9 mouse cellular contexts compared by ENCODE assay signal in the genomic region with DNA sequence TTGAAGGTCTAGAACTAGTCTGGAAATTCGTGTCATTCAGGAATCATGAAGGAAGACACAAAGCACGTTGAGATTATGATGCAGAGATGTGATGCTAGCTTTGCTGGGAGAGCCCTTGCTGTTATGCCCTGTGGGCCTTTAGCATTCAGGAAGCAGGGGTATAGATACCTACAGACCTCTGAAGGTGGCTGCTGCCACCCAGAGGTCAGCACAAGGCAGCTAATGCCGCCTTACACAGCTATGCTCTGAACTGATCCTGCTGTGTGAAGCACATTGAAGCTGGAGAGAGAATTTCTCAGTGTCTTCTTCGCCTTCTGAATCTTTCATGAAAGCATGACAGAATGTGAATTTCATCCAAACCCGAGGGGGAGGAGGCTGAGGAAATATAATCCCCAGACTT. TPM values are rescaled to one million over a fixed set of nuclear protein-coding genes. Genes with fewer than 3 reads are reported as not detected.
DNase-seq lines count a peak whose midpoint lies in the region; ATAC-seq and TF ChIP-seq lines count a peak whose summit lies in the region.
"Had no signal": no experiment of that assay in that cellular context is flagged by ENCODE, and none has a peak within 500 bp of the region (broad histone marks: within the 10 kb centered on the region; RNA-seq: fewer than 3 reads in every experiment).

No protein-coding gene starts in this region.

- no peak for TF ChIP-seq POLR2A in bone marrow, adult 2 months (IDR thresholded peaks at IDR 0.05; ENCODE audit: borderline replicate concordance, control insufficient read depth, low read depth, low read length)

- no peaks in the 10 kb centered on the region for H3K27me3 ChIP-seq in forebrain, postnatal 0 days (ENCODE audit: insufficient read depth, low read length)
- peaks cover 4% of the 10 kb centered on the region for H3K27me3 ChIP-seq in forebrain, embryonic 10.5 days (ENCODE audit: poor library complexity, severe bottlenecking)
- no peaks in the 10 kb centered on the region for H3K27me3 ChIP-seq in midbrain, embryonic 14.5 days (ENCODE audit: control insufficient read depth, insufficient read depth, low read length)
- 0 out of 2 replicates have a peak, but pooled peaks cover 2% of the 10 kb centered on the region for H3K27me3 ChIP-seq in midbrain, embryonic 10.5 days (ENCODE audit: low read depth, poor library complexity, severe bottlenecking)

- no peaks in the 10 kb centered on the region for H3K9me3 ChIP-seq in forebrain, postnatal 0 days (ENCODE audit: low read length)
- no peaks in the 10 kb centered on the region; the same call in 1 of the 2 replicates for H3K9me3 ChIP-seq in forebrain, embryonic 10.5 days
- no peaks in the 10 kb centered on the region for H3K9me3 ChIP-seq in midbrain, embryonic 14.5 days (ENCODE audit: control insufficient read depth, low read length)
- no peaks in the 10 kb centered on the region for H3K9me3 ChIP-seq in midbrain, embryonic 10.5 days (replicated peaks)
- H3K9me3 ChIP-seq: heart, embryonic 15.5 days had no signal

- H3K4me1 ChIP-seq in forebrain, postnatal 0 days (ENCODE audit: insufficient read depth) = no peaks in the 10 kb centered on the region; the same call in 1 of the 2 replicates
- H3K4me1 ChIP-seq in forebrain, embryonic 10.5 days = peaks cover 11% of the 10 kb centered on the region
- no peaks in the 10 kb centered on the region; the same call in 1 of the 2 replicates for H3K4me1 ChIP-seq in midbrain, embryonic 14.5 days (ENCODE audit: control insufficient read depth, insufficient read depth, low read length)
- H3K4me1 ChIP-seq in midbrain, embryonic 10.5 days = peaks cover 13% of the 10 kb centered on the region
- H3K4me1 ChIP-seq in bone marrow, adult 2 months (ENCODE audit: control insufficient read depth, insufficient read depth, low read length) = no peaks in the 10 kb centered on the region

- WGBS in forebrain, postnatal 0 days = 22% methylated on average over 5 of the region's 5 CpGs
- WGBS in forebrain, embryonic 10.5 days = 27% methylated on average over 5 of the region's 5 CpGs
- 23% methylated on average over 5 of the region's 5 CpGs for WGBS in midbrain, embryonic 14.5 days
- WGBS in midbrain, embryonic 10.5 days = 30% methylated on average over 5 of the region's 5 CpGs
- 23% methylated on average over 5 of the region's 5 CpGs for WGBS in bone marrow, adult 2 months

- H3K27ac ChIP-seq in forebrain, postnatal 0 days (ENCODE audit: low read depth, low read length) = no peak overlapping the region
- no peak overlapping the region for H3K27ac ChIP-seq in forebrain, embryonic 10.5 days
- H3K27ac ChIP-seq in midbrain, embryonic 14.5 days (replicated peaks; ENCODE audit: low read depth, low read length) = no peak overlapping the region
- H3K27ac ChIP-seq in midbrain, embryonic 10.5 days (replicated peaks) = no peak overlapping the region
- H3K27ac ChIP-seq in bone marrow, adult 2 months (ENCODE audit: control insufficient read depth, insufficient read depth, low read depth, low read length, poor library complexity) = no peak overlapping the region
- H3K27ac ChIP-seq: heart, embryonic 15.5 days had no signal

- no peak overlapping the region for H3K4me2 ChIP-seq in forebrain, postnatal 0 days (ENCODE audit: low read depth)
- no peak overlapping the region for H3K4me2 ChIP-seq in midbrain, embryonic 14.5 days (ENCODE audit: low read length)
- H3K4me2 ChIP-seq: heart, embryonic 15.5 days had no signal

- no peak overlapping the region for H3K9ac ChIP-seq in forebrain, postnatal 0 days
- H3K9ac ChIP-seq in midbrain, embryonic 14.5 days (replicated peaks; ENCODE audit: low read length) = no peak overlapping the region
- H3K9ac ChIP-seq: heart, embryonic 15.5 days had no signal

- peak; percentile 74 for ATAC-seq in forebrain, postnatal 0 days
- ATAC-seq in midbrain, embryonic 14.5 days (ENCODE audit: low FRiP score, low TSS enrichment) = no peak
- ATAC-seq in hematopoietic stem cell, adult 5-6 weeks (replicated peaks in 1 of 2; ENCODE audit: insufficient read depth in 1 of 2, low FRiP score in 2 of 2, low TSS enrichment in 1 of 2, low read depth in 1 of 2, poor library complexity in 2 of 2, severe bottlenecking in 2 of 2) = peak; percentile 42 to 67; a peak in 2 of 4 replicates
- no peak for ATAC-seq in activated CD4-positive, CD25-positive, alpha-beta regulatory T cell, adult 4 months

- H3K4me3 ChIP-seq in forebrain, postnatal 0 days (ENCODE audit: low read depth, low read length) = no peak overlapping the region
- H3K4me3 ChIP-seq in forebrain, embryonic 10.5 days = no peak overlapping the region
- H3K4me3 ChIP-seq in midbrain, embryonic 14.5 days (replicated peaks; ENCODE audit: low read depth, low read length) = no peak overlapping the region
- no peak overlapping the region for H3K4me3 ChIP-seq in midbrain, embryonic 10.5 days
- H3K4me3 ChIP-seq in bone marrow, adult 2 months (replicated peaks; ENCODE audit: control insufficient read depth, low read depth, low read length) = no peak overlapping the region
- H3K4me3 ChIP-seq: heart, embryonic 15.5 days had no signal

- peak; percentile 65 for TF ChIP-seq CTCF in forebrain, postnatal 0 days (IDR thresholded peaks at IDR 0.05; ENCODE audit: low read depth)
- peak; percentile 77 for TF ChIP-seq CTCF in bone marrow, adult 2 months (IDR thresholded peaks at IDR 0.05; ENCODE audit: control insufficient read depth, insufficient read depth, low read length)

- H3K36me3 ChIP-seq in forebrain, postnatal 0 days (ENCODE audit: insufficient read depth) = no peaks in the 10 kb centered on the region
- H3K36me3 ChIP-seq in forebrain, embryonic 10.5 days (replicated peaks) = no peaks in the 10 kb centered on the region
- H3K36me3 ChIP-seq in midbrain, embryonic 14.5 days (ENCODE audit: control insufficient read depth, insufficient read depth, low read length) = no peaks in the 10 kb centered on the region
- no peaks in the 10 kb centered on the region for H3K36me3 ChIP-seq in midbrain, embryonic 10.5 days
- H3K36me3 ChIP-seq: heart, embryonic 15.5 days had no signal

- DNase-seq in forebrain, postnatal 0 days = peak; percentile 52
- DNase-seq in forebrain, embryonic 10.5 days (ENCODE audit: extremely low spot score, low spot score) = no peak
- peak; percentile 71 for DNase-seq in midbrain, embryonic 14.5 days
- DNase-seq in midbrain, embryonic 10.5 days (ENCODE audit: low spot score) = no peak
- peak; percentile 15 for DNase-seq in right cerebral cortex, postnatal 14 days

RNA-seq across cellular contexts. Expression of gene Syne1, which starts 3.7 kb away (rescaled TPM):
- total RNA-seq in forebrain, postnatal 0 days (2014; rRNA removed) = 39.8 and 60.5 TPM in 2 replicates
- polyA plus RNA-seq in forebrain, postnatal 0 days (2015; fragmentation: Nextera tagmentation; extraction: Ambion mirVana) = 5.0 and 11.2 TPM in 2 replicates
- 1.5 and 1.7 TPM in 2 replicates for polyA plus RNA-seq in forebrain, embryonic 10.5 days (2016; fragmentation: Nextera tagmentation; extraction: Ambion mirVana)
- 17.8 and 20.7 TPM in 2 replicates for polyA plus RNA-seq in midbrain, embryonic 14.5 days (2014; fragmentation: Nextera tagmentation; extraction: Ambion mirVana)
- polyA plus RNA-seq in midbrain, embryonic 10.5 days (2016; fragmentation: Nextera tagmentation; extraction: Ambion mirVana) = 1.6 and 2.9 TPM in 2 replicates
- polyA plus RNA-seq in bone marrow, adult 2 months (2011; ENCODE audit: insufficient read depth, insufficient read length, low replicate concordance, missing spikeins) = 16.3 and 67.1 TPM in 2 replicates
- 27.4 and 92.7 TPM in 2 replicates for total RNA-seq in hematopoietic stem cell, adult 5-6 weeks (2017)
- polyA plus RNA-seq in activated CD4-positive, CD25-positive, alpha-beta regulatory T cell, adult 4 months (2017; shearing (Covaris generic)) = 10 to 100 TPM; 14.7 to 17.8 TPM

RNA-seq across cellular contexts. Expression of gene Myct1, which starts 38.6 kb away (rescaled TPM):
- total RNA-seq in forebrain, postnatal 0 days (2014; rRNA removed) = 0.54 and 0.90 TPM in 2 replicates
- polyA plus RNA-seq in forebrain, postnatal 0 days (2015; fragmentation: Nextera tagmentation; extraction: Ambion mirVana) = 0.79 and 0.81 TPM in 2 replicates
- 1.1 and 1.2 TPM in 2 replicates for polyA plus RNA-seq in forebrain, embryonic 10.5 days (2016; fragmentation: Nextera tagmentation; extraction: Ambion mirVana)
- polyA plus RNA-seq in midbrain, embryonic 14.5 days (2014; fragmentation: Nextera tagmentation; extraction: Ambion mirVana) = 0.66 and 1.4 TPM in 2 replicates
- polyA plus RNA-seq in midbrain, embryonic 10.5 days (2016; fragmentation: Nextera tagmentation; extraction: Ambion mirVana) = 1.3 and 1.4 TPM in 2 replicates
- 3.6 and 5.8 TPM in 2 replicates for polyA plus RNA-seq in bone marrow, adult 2 months (2011; ENCODE audit: insufficient read depth, insufficient read length, low replicate concordance, missing spikeins)
- 47.3 and 60.7 TPM in 2 replicates for total RNA-seq in hematopoietic stem cell, adult 5-6 weeks (2017)
- not detected for polyA plus RNA-seq in activated CD4-positive, CD25-positive, alpha-beta regulatory T cell, adult 4 months (2017; shearing (Covaris generic))

Comparison
In these comparisons a context has a peak if more than half of its experiments do, and no peak if none do; other contexts are left out.
1. DNase-seq: peak in forebrain, postnatal 0 days (single experiment), midbrain, embryonic 14.5 days (single experiment) and right cerebral cortex, postnatal 14 days (single experiment); none in forebrain, embryonic 10.5 days (single experiment) and midbrain, embryonic 10.5 days (single experiment).
2. ATAC-seq: peak in forebrain, postnatal 0 days (single experiment) and hematopoietic stem cell, adult 5-6 weeks (2 of 2); none in midbrain, embryonic 14.5 days (single experiment) and activated CD4-positive, CD25-positive, alpha-beta regulatory T cell, adult 4 months (single experiment).